28 mouse cellular contexts compared by ENCODE assay signal in the genomic region with DNA sequence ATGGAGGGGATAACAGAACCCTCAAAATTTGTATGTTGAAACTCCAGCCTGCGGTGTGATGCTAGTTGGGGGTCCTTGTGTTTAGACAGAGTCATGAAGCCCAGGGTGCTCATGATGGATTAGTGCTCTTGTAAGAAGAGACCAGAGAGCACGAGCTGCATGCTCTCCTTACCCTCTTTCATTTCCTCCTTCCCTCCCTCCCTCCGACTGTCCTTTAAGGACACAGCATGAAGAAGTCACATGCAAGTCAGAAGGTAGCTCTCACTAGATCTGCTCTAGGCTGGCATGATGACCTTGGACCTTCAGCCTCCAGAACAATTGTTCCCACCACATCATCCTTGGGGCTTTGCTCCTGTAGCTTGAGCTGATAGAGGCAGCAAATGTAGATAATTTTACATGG. TPM values are rescaled to one million over a fixed set of nuclear protein-coding genes. Genes with fewer than 3 reads are reported as not detected.
DNase-seq lines count a peak whose midpoint lies in the region; ATAC-seq and TF ChIP-seq lines count a peak whose summit lies in the region.
"Had no signal": no experiment of that assay in that cellular context is flagged by ENCODE, and none has a peak within 500 bp of the region (broad histone marks: within the 10 kb centered on the region; RNA-seq: fewer than 3 reads in every experiment).

No protein-coding gene starts in this region.

- H3K27ac ChIP-seq in heart, embryonic 15.5 days: peak overlapping the region; percentile 37; the same call in 1 of the 2 replicates
- peak overlapping the region; percentile 32; the same call in 1 of the 2 replicates for H3K27ac ChIP-seq in lung, embryonic 14.5 days (ENCODE audit: low read depth)
- H3K27ac ChIP-seq in embryonic facial prominence, embryonic 13.5 days: 0 out of 2 replicates have a peak overlapping the region, but pooled peaks have one; percentile 28
- peak overlapping the region; percentile 48; the same call in 1 of the 2 replicates for H3K27ac ChIP-seq in limb, embryonic 13.5 days
- H3K27ac ChIP-seq: forebrain, embryonic 10.5 days; heart, adult 2 months; hindbrain, postnatal 0 days; layer of hippocampus, adult 2 months; macrophage; midbrain, embryonic 15.5 days had no signal

- H3K9ac ChIP-seq in heart, embryonic 15.5 days: no peak overlapping the region
- no peak overlapping the region for H3K9ac ChIP-seq in lung, embryonic 14.5 days
- H3K9ac ChIP-seq in embryonic facial prominence, embryonic 13.5 days: no peak overlapping the region
- no peak overlapping the region for H3K9ac ChIP-seq in limb, embryonic 13.5 days
- H3K9ac ChIP-seq: forebrain, postnatal 0 days; liver, postnatal 0 days; midbrain, embryonic 15.5 days had no signal

- no peak overlapping the region for H3K4me3 ChIP-seq in heart, embryonic 15.5 days
- no peak overlapping the region for H3K4me3 ChIP-seq in lung, embryonic 14.5 days (ENCODE audit: low read depth, low read length)
- no peak overlapping the region for H3K4me3 ChIP-seq in lung, adult 2 months (replicated peaks; ENCODE audit: extremely low read depth, low read depth, low read length)
- no peak overlapping the region for H3K4me3 ChIP-seq in embryonic facial prominence, embryonic 13.5 days
- no peak overlapping the region for H3K4me3 ChIP-seq in limb, embryonic 13.5 days
- H3K4me3 ChIP-seq: forebrain, embryonic 10.5 days; heart, adult 2 months; layer of hippocampus, adult 2 months; midbrain, embryonic 15.5 days; myocyte had no signal

- no peak for TF ChIP-seq CTCF in lung, embryonic 14.5 days (IDR thresholded peaks at IDR 0.05; ENCODE audit: low read depth)
- no peak for TF ChIP-seq CTCF in lung, adult 2 months (IDR thresholded peaks at IDR 0.05; ENCODE audit: insufficient read depth, low read length)

- no peak overlapping the region for H3K4me2 ChIP-seq in heart, embryonic 15.5 days
- H3K4me2 ChIP-seq in lung, embryonic 14.5 days: no peak overlapping the region
- no peak overlapping the region for H3K4me2 ChIP-seq in embryonic facial prominence, embryonic 13.5 days
- H3K4me2 ChIP-seq in limb, embryonic 13.5 days (replicated peaks): no peak overlapping the region
- H3K4me2 ChIP-seq: liver, embryonic 11.5 days; midbrain, embryonic 15.5 days had no signal

- no peaks in the 10 kb centered on the region for H3K36me3 ChIP-seq in heart, embryonic 15.5 days
- peaks cover 4% of the 10 kb centered on the region; the same call in 1 of the 2 replicates for H3K36me3 ChIP-seq in lung, embryonic 14.5 days (ENCODE audit: insufficient read depth)
- H3K36me3 ChIP-seq in embryonic facial prominence, embryonic 13.5 days: peaks cover 6% of the 10 kb centered on the region; the same call in 1 of the 2 replicates
- H3K36me3 ChIP-seq in limb, embryonic 13.5 days: peaks cover 19% of the 10 kb centered on the region
- H3K36me3 ChIP-seq: forebrain, embryonic 10.5 days; midbrain, embryonic 15.5 days had no signal

- no peak for TF ChIP-seq POLR2A in lung, adult 2 months (IDR thresholded peaks at IDR 0.05; ENCODE audit: borderline replicate concordance, extremely low read depth, low read depth, low read length)

- WGBS in heart, embryonic 15.5 days: 62% methylated on average over 3 of the region's 3 CpGs
- 22% methylated on average over 3 of the region's 3 CpGs for WGBS in lung, embryonic 14.5 days
- 70% methylated on average over 3 of the region's 3 CpGs for WGBS in lung, adult 2 months
- 77% methylated on average over 3 of the region's 3 CpGs for WGBS in embryonic facial prominence, embryonic 13.5 days
- WGBS in limb, embryonic 13.5 days: 60% methylated on average over 3 of the region's 3 CpGs

- DNase-seq in heart, adult 9 months (ENCODE audit: low spot score in 2 of 2): no peak
- DNase-seq in lung, embryonic 14.5 days: no peak
- DNase-seq in lung, adult 2 months: no peak
- no peak for DNase-seq in neural tube, embryonic 10.5 days (ENCODE audit: extremely low spot score, low spot score)
- DNase-seq in layer of hippocampus, adult 8-10 months (ENCODE audit: low spot score in 2 of 2): no peak
- DNase-seq: adrenal gland, postnatal 10 days; cerebellum, adult 18-20 months; cerebellum, postnatal 14 days; embryo, embryonic 11 days; forebrain, postnatal 0 days; gastrocnemius, postnatal 14 days; heart, adult 2 months; kidney, adult 2 months; kidney, postnatal 25 days; liver, postnatal 0 days; right cerebral cortex, postnatal 4 days; thymus, postnatal 14 days had no signal

- no peaks in the 10 kb centered on the region for H3K9me3 ChIP-seq in heart, embryonic 15.5 days (replicated peaks)
- no peaks in the 10 kb centered on the region for H3K9me3 ChIP-seq in lung, embryonic 14.5 days (ENCODE audit: low read depth, low read length)
- H3K9me3 ChIP-seq in embryonic facial prominence, embryonic 13.5 days: no peaks in the 10 kb centered on the region
- H3K9me3 ChIP-seq in limb, embryonic 13.5 days: no peaks in the 10 kb centered on the region
- H3K9me3 ChIP-seq: forebrain, embryonic 10.5 days; midbrain, embryonic 15.5 days had no signal

- peaks cover 76% of the 10 kb centered on the region for H3K4me1 ChIP-seq in heart, embryonic 15.5 days (replicated peaks)
- H3K4me1 ChIP-seq in lung, embryonic 14.5 days (ENCODE audit: insufficient read depth): peaks cover 28% of the 10 kb centered on the region
- peaks cover 12% of the 10 kb centered on the region for H3K4me1 ChIP-seq in lung, adult 2 months (ENCODE audit: control insufficient read depth, insufficient read depth, low read length)
- H3K4me1 ChIP-seq in embryonic facial prominence, embryonic 13.5 days: peaks cover 37% of the 10 kb centered on the region
- H3K4me1 ChIP-seq in limb, embryonic 13.5 days: peaks cover 66% of the 10 kb centered on the region
- H3K4me1 ChIP-seq: midbrain, embryonic 15.5 days had no signal

- ATAC-seq in heart, embryonic 15.5 days (replicated peaks; ENCODE audit: insufficient number of reproducible peaks, insufficient read depth, low FRiP score, low read depth): no peak
- no peak for ATAC-seq in lung, embryonic 14.5 days (ENCODE audit: insufficient read depth)
- no peak for ATAC-seq in embryonic facial prominence, embryonic 13.5 days (ENCODE audit: insufficient number of reproducible peaks, insufficient read depth, low FRiP score, low TSS enrichment, low read depth)
- ATAC-seq in limb, embryonic 13.5 days (ENCODE audit: low FRiP score, low read depth): no peak
- ATAC-seq: activated CD4-positive, CD25-positive, alpha-beta regulatory T cell, adult 4 months; forebrain, postnatal 0 days; hindbrain, postnatal 0 days; liver, postnatal 0 days; midbrain, embryonic 15.5 days had no signal

- H3K27me3 ChIP-seq in heart, embryonic 15.5 days: no peaks in the 10 kb centered on the region
- H3K27me3 ChIP-seq in lung, embryonic 14.5 days (ENCODE audit: insufficient read depth, low read length): no peaks in the 10 kb centered on the region
- H3K27me3 ChIP-seq in embryonic facial prominence, embryonic 13.5 days: no peaks in the 10 kb centered on the region
- H3K27me3 ChIP-seq in limb, embryonic 13.5 days: no peaks in the 10 kb centered on the region
- H3K27me3 ChIP-seq: midbrain, embryonic 15.5 days had no signal

RNA-seq across cellular contexts. Expression of gene Creb3l2, which starts 30.2 kb away (rescaled TPM):
- 26.7 and 33.6 TPM in 2 replicates for polyA plus RNA-seq in heart, embryonic 15.5 days (2015; fragmentation: Nextera tagmentation; extraction: Ambion mirVana)
- 33.1 and 35.6 TPM in 2 replicates for polyA plus RNA-seq in lung, embryonic 14.5 days (2014; fragmentation: Nextera tagmentation; extraction: Ambion mirVana)
- polyA plus RNA-seq in lung, adult 2 months (2012; rRNA removed): 21.0 and 24.1 TPM in 2 replicates
- polyA plus RNA-seq in embryonic facial prominence, embryonic 13.5 days (2015; fragmentation: Nextera tagmentation; extraction: Ambion mirVana): 26.9 and 29.0 TPM in 2 replicates
- polyA plus RNA-seq in limb, embryonic 13.5 days (2015; fragmentation: Nextera tagmentation; extraction: Ambion mirVana): 36.4 and 44.6 TPM in 2 replicates
- 10 to 100 TPM; 10.3 to 15.9 (median 12.8) TPM for total RNA-seq in layer of hippocampus, adult 8-10 months (2022)
